Mouse (Mus musculus) CH12.LX (cell line): ENCODE measurements around the gene Pex14. TPM values are rescaled to one million over a fixed set of nuclear protein-coding genes. Genes with fewer than 3 reads are reported as not detected.

ENCODE experiments used
- DNase-seq: peaks from one replicate; pipeline ENCODE4 v3.0.0-alpha.2; 2013; ENCODE audit errors: extremely low read depth
- H3K27ac ChIP-seq: 2 replicates; pipeline ENCODE4 v1.5.1; 2012; ENCODE audit warnings: low read depth, mild to moderate bottlenecking, control low read depth, moderate library complexity; ENCODE audit not compliant: insufficient read depth
- H3K27me3 ChIP-seq: replicated peaks from 2 replicates; pipeline ENCODE3; 2012; ENCODE audit warnings: inconsistent platforms
- H3K36me3 ChIP-seq, 2 experiments: replicated peaks in 1 of 2; 2 replicates each; pipeline versions ENCODE3 to v1.6.1; 2012; ENCODE audit warnings: inconsistent platforms in 1 of 2, low read length in 1 of 2, mild to moderate bottlenecking in 1 of 2, mixed read lengths in 1 of 2, moderate library complexity in 1 of 2; ENCODE audit not compliant: control insufficient read depth in 1 of 2, insufficient read depth in 1 of 2
- H3K4me1 ChIP-seq, 2 experiments: 2 replicates each; pipeline ENCODE4 v1.6.1; 2012; ENCODE audit warnings: inconsistent platforms in 1 of 2, moderate library complexity in 1 of 2; ENCODE audit not compliant: insufficient read depth in 2 of 2, control insufficient read depth in 1 of 2
- H3K4me2 ChIP-seq: 2 replicates; pipeline ENCODE4 v1.6.1; 2012; ENCODE audit warnings: low read depth, mild to moderate bottlenecking, control low read depth; ENCODE audit not compliant: poor library complexity, insufficient read depth, severe bottlenecking
- H3K4me3 ChIP-seq, 3 experiments: fragments of 150-350 bp in 1 of 3; sonication (generic) in 1 of 3; replicated peaks in 1 of 3; 2 replicates each; pipeline versions ENCODE3 to v1.5.1; 2011 to 2012; ENCODE audit warnings: low read depth in 2 of 3, low read length in 2 of 3, mild to moderate bottlenecking in 2 of 3, moderate library complexity in 2 of 3, control low read depth in 1 of 3, improper control_type of control experiment in 1 of 3, inconsistent platforms in 1 of 3, mixed read lengths in 1 of 3; ENCODE audit not compliant: poor library complexity in 1 of 3
- H3K79me2 ChIP-seq: replicated peaks from 2 replicates; pipeline ENCODE4 v1.6.1; 2012; ENCODE audit warnings: mild to moderate bottlenecking, moderate library complexity; ENCODE audit not compliant: control insufficient read depth, poor library complexity, insufficient read depth, severe bottlenecking; ENCODE audit errors: extremely low read depth
- H3K9ac ChIP-seq: 2 replicates; pipeline ENCODE4 v1.6.1; 2012; ENCODE audit warnings: low read depth, mild to moderate bottlenecking, control low read depth, moderate library complexity; ENCODE audit not compliant: insufficient read depth
- H3K9me3 ChIP-seq: replicated peaks from 2 replicates; pipeline ENCODE3; 2012; ENCODE audit warnings: low read length, inconsistent platforms, mixed read lengths
- BHLHE40 ChIP-seq: IDR thresholded peaks from 2 replicates; pipeline ENCODE4 v1.6.1; 2011; ENCODE audit warnings: mild to moderate bottlenecking, low read depth, low read length, improper control_type of control experiment
- CHD1 ChIP-seq: IDR thresholded peaks from 2 replicates; pipeline ENCODE4 v1.6.1; 2012; ENCODE audit warnings: low read depth, low read length, improper control_type of control experiment, inconsistent platforms
- CHD2 ChIP-seq: IDR thresholded peaks from 2 replicates; pipeline ENCODE4 v1.6.1; 2011; ENCODE audit warnings: low read length, improper control_type of control experiment
- CTCF ChIP-seq, 2 experiments: IDR thresholded peaks in 1 of 2; conservative IDR thresholded peaks in 1 of 2; 2 replicates each; pipeline ENCODE4 v1.5.1; 2011 to 2012; ENCODE audit warnings: low read depth in 2 of 2, low read length in 2 of 2, improper control_type of control experiment in 1 of 2, inconsistent platforms in 1 of 2, mild to moderate bottlenecking in 1 of 2, moderate library complexity in 1 of 2
- E2F4 ChIP-seq: IDR thresholded peaks from 2 replicates; pipeline ENCODE4 v1.6.1; 2011; ENCODE audit warnings: low read depth, low read length, improper control_type of control experiment; ENCODE audit not compliant: insufficient replicate concordance
- EP300 ChIP-seq: IDR thresholded peaks from 2 replicates; pipeline ENCODE4 v1.6.1; 2011; ENCODE audit warnings: low read length, improper control_type of control experiment
- ETS1 ChIP-seq: conservative IDR thresholded peaks from 2 replicates; pipeline ENCODE4 v1.6.1; 2012; ENCODE audit warnings: low read depth, mild to moderate bottlenecking, inconsistent platforms, low read length, improper control_type of control experiment, moderate library complexity
- GABPA ChIP-seq: IDR thresholded peaks from 2 replicates; pipeline ENCODE4 v1.6.1; 2012; ENCODE audit warnings: low read depth, low read length, improper control_type of control experiment, inconsistent platforms; ENCODE audit not compliant: insufficient replicate concordance
- HCFC1 ChIP-seq: IDR thresholded peaks from 2 replicates; pipeline ENCODE4 v1.6.1; 2012; ENCODE audit warnings: low read depth, mild to moderate bottlenecking, inconsistent platforms, low read length, improper control_type of control experiment
- JUND ChIP-seq: conservative IDR thresholded peaks from 2 replicates; pipeline ENCODE4 v1.6.1; 2011; ENCODE audit warnings: low read depth, low read length, improper control_type of control experiment
- KAT2A ChIP-seq: IDR thresholded peaks from 2 replicates; pipeline ENCODE4 v1.6.1; 2012; ENCODE audit warnings: low read length, improper control_type of control experiment, inconsistent platforms; ENCODE audit not compliant: insufficient replicate concordance
- MAFK ChIP-seq: IDR thresholded peaks from 2 replicates; pipeline ENCODE4 v1.6.1; 2011; ENCODE audit warnings: low read length, improper control_type of control experiment; ENCODE audit not compliant: insufficient replicate concordance
- MAX ChIP-seq: IDR thresholded peaks from 2 replicates; pipeline ENCODE4 v1.6.1; 2011; ENCODE audit warnings: low read length, improper control_type of control experiment
- MAZ ChIP-seq: IDR thresholded peaks from 2 replicates; pipeline ENCODE4 v1.6.1; 2012; ENCODE audit warnings: low read depth, mild to moderate bottlenecking, inconsistent platforms, low read length, improper control_type of control experiment, moderate library complexity
- MEF2A ChIP-seq: IDR thresholded peaks from 2 replicates; pipeline ENCODE4 v1.6.1; 2014; ENCODE audit warnings: low read depth, mild to moderate bottlenecking, inconsistent platforms, low read length, improper control_type of control experiment, borderline replicate concordance
- MXI1 ChIP-seq: IDR thresholded peaks from 2 replicates; pipeline ENCODE4 v1.6.1; 2011; ENCODE audit warnings: mild to moderate bottlenecking, low read depth, low read length, improper control_type of control experiment
- NELFE ChIP-seq: IDR thresholded peaks from 2 replicates; pipeline ENCODE4 v1.6.1; 2011; ENCODE audit warnings: low read depth, low read length, improper control_type of control experiment
- NRF1 ChIP-seq: IDR thresholded peaks from 2 replicates; pipeline ENCODE4 v1.6.1; 2014; ENCODE audit warnings: low read depth, mild to moderate bottlenecking, inconsistent platforms, low read length, improper control_type of control experiment, moderate library complexity
- RAD21 ChIP-seq: IDR thresholded peaks from 2 replicates; pipeline ENCODE4 v1.6.1; 2011; ENCODE audit warnings: low read depth, mild to moderate bottlenecking, low read length, improper control_type of control experiment, moderate library complexity
- SIN3A ChIP-seq: IDR thresholded peaks from 2 replicates; pipeline ENCODE4 v1.6.1; 2012; ENCODE audit warnings: low read length, improper control_type of control experiment, inconsistent platforms
- TBP ChIP-seq: conservative IDR thresholded peaks from 2 replicates; pipeline ENCODE4 v1.6.1; 2011; ENCODE audit warnings: low read depth, low read length, improper control_type of control experiment
- TCF12 ChIP-seq: IDR thresholded peaks from 2 replicates; pipeline ENCODE4 v1.6.1; 2014; ENCODE audit warnings: low read depth, mild to moderate bottlenecking, inconsistent platforms, low read length, improper control_type of control experiment
- USF1 ChIP-seq: IDR thresholded peaks from 2 replicates; pipeline ENCODE4 v1.6.1; 2014; ENCODE audit warnings: low read depth, mild to moderate bottlenecking, inconsistent platforms, low read length, improper control_type of control experiment
- ZMIZ1 ChIP-seq: IDR thresholded peaks from 2 replicates; pipeline ENCODE4 v1.6.1; 2012; ENCODE audit warnings: low read depth, mild to moderate bottlenecking, inconsistent platforms, low read length, improper control_type of control experiment
- ZNF384 ChIP-seq: IDR thresholded peaks from 2 replicates; pipeline ENCODE4 v1.6.1; 2012; ENCODE audit warnings: low read depth, low read length, improper control_type of control experiment, inconsistent platforms
- dilution Hi-C: fragments of 300-500 bp; cut with MboI; formaldehyde crosslinking; loops from 2 replicates; pipeline ENCODE4 v1.14.3; 2020; ENCODE audit warnings: low sequenced_read_pairs; ENCODE audit not compliant: extremely low pct_unique_long_range_greater_than_20kb, extremely low pct_ligation_motif_present
- in situ Hi-C: fragments of 300-500 bp; cut with MboI; formaldehyde crosslinking; loops from 3 replicates; pipeline ENCODE4 v1.14.3; 2019; ENCODE audit warnings: low sequenced_read_pairs, low pct_ligation_motif_present, low pct_unique_long_range_greater_than_20kb, mixed read lengths
- polyA plus RNA-seq: library from polyadenylated mRNA; unstranded; fragments of >175 nt; gene quantifications from 2 replicates; pipeline ENCODE4 v1.2.1, GENCODE M21; 2012; ENCODE audit warnings: low read depth; ENCODE audit not compliant: insufficient read length
- total RNA-seq, 2 experiments: library from RNA; depleted of rRNA; stranded (reverse); fragments of 300-350 nt in 1 of 2; fragments of >200 nt in 1 of 2; gene quantifications; 2 replicates each; pipeline ENCODE4 v1.2.3; 2012 to 2014

Pex14 gene
- total and polyA plus RNA-seq, 3 experiments: 48.5 to 67.7 (median 63.6) TPM

DNA sequence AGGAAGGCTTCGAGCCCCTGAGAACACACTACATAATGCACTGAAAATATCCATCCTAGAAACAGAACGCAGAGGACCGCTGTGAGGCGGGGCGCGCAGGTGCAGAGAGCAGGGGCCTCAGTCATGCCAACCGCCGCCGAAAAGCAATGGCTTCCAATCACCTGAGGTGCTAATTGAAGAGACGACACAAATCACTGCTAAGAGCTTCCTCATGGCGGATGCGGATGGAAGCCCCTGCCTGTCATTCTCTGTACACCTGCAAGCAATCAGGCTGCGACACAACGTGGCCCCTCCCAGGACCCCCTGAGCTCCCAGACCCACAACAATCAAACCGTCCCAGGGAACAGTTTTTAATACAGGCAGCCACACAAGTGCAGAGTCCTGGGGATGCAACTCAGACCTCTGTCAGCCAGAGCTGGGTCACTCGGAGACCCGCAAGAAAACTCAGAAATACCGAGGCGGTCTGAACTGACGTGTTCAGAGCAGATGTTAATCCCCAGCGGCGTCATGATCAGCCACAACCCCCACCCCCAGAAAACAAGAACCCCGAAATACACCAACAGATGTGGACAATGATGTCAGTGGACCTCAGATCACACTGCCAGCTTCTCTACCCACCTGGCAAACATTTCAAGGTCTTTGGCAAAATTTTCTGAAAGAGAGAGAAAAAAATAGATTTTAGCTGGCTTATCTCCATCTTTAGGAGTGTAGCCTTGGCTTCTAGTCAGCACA lies 31.5 kb upstream of the Pex14 start:
- no peaks in the 10 kb centered on the region for H3K79me2 ChIP-seq
- H3K4me3 ChIP-seq: peak overlapping the region in 1 of 3 experiments; percentile 34
- peak; percentile 61 for DNase-seq
- in situ Hi-C loops: no loop called here
- peak overlapping the region; percentile 90; the same call in 1 of the 2 replicates for H3K27ac ChIP-seq
- dilution Hi-C loops: no loop called here
- TF ChIP-seq NRF1 (peak; percentile 28; the same call in 1 of the 2 replicates), TCF12 (peak; percentile 67), USF1 (no peak), E2F4 (no peak), GABPA (no peak), SIN3A (peak; percentile 65), ETS1 (peak; percentile 78), HCFC1 (no peak), CHD2 (peak; percentile 42; the same call in 1 of the 2 replicates), BHLHE40 (0 out of 2 replicates have a peak, but pooled peaks have one; percentile 56), EP300 (peak; percentile 80), ZNF384 (peak; percentile 20; the same call in 1 of the 2 replicates), TBP (no peak), NELFE (no peak), MAZ (0 out of 2 replicates have a peak, but pooled peaks have one; percentile 64), MAX (peak; percentile 25; the same call in 1 of the 2 replicates), JUND (no peak), KAT2A (no peak), MXI1 (peak; percentile 48; the same call in 1 of the 2 replicates), MEF2A (0 out of 2 replicates have a peak, but pooled peaks have one; percentile 38)
- no peak overlapping the region for H3K9ac ChIP-seq
- no peak overlapping the region; the same call in 1 of the 2 replicates for H3K4me2 ChIP-seq
- H3K4me1 ChIP-seq: peaks cover 9 to 58% of the 10 kb centered on the region in 2 experiments; a peak in 3 of 4 replicates
- H3K9me3 ChIP-seq: no peaks in the 10 kb centered on the region
- H3K36me3 ChIP-seq: peaks cover 19 to 55% of the 10 kb centered on the region in 2 experiments
- no peaks in the 10 kb centered on the region for H3K27me3 ChIP-seq

DNA sequence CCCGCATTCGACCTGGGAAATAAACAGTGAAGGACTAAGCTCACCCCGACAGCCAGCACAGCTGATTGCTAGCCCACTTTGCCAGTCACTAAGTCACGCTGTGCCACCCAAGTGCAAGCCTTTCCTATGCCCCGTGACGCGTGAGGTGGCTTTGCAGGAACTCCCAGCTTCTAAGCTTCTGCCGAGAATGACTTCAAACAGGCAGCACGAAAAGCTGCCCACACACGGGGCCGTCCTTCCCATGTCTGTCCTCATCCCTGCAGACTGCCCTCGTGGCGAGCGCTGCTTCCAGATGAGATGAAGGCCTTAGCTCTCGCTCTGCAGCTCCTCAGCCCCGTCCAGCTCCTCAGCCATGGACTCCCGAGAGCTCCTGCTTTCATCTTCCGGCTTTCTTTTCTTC lies 28.8 kb upstream of the Pex14 start:
- no peaks in the 10 kb centered on the region for H3K27me3 ChIP-seq
- H3K4me2 ChIP-seq: no peak overlapping the region
- dilution Hi-C loops: no loop called here
- in situ Hi-C loops: no loop called here
- TF ChIP-seq CHD1: no peak
- TF ChIP-seq CTCF (conservative IDR thresholded peaks at IDR 0.05 in 1 of 2, IDR thresholded peaks at IDR 0.05 in 1 of 2; ENCODE audit: low read depth in 2 of 2, low read length in 2 of 2): no peak
- TF ChIP-seq EP300: no peak
- TF ChIP-seq ZMIZ1: no peak
- TF ChIP-seq RAD21: no peak
- no peak for TF ChIP-seq MAFK
- TF ChIP-seq E2F4: no peak
- no peak for TF ChIP-seq HCFC1
- no peak overlapping the region for H3K4me3 ChIP-seq
- H3K36me3 ChIP-seq: peaks cover 19 to 70% of the 10 kb centered on the region in 2 experiments
- H3K27ac ChIP-seq: no peak overlapping the region
- no peaks in the 10 kb centered on the region for H3K79me2 ChIP-seq
- no peak overlapping the region for H3K9ac ChIP-seq
- H3K4me1 ChIP-seq: peaks cover 9 to 46% of the 10 kb centered on the region in 2 experiments; a peak in 3 of 4 replicates
- no peaks in the 10 kb centered on the region for H3K9me3 ChIP-seq
- DNase-seq: no peak
